Mouse (Mus musculus): ENCODE measurements around the gene Spopl. TPM values are rescaled to one million over a fixed set of nuclear protein-coding genes. Genes with fewer than 3 reads are reported as not detected.
"Not testable (repeated sequence)": the region's sequence is repeated elsewhere in the genome, so short reads cannot be mapped to it uniquely, and the experiment has no call there.

Gene Spopl
- polyA plus RNA-seq (2012; rRNA removed) = 7.3 and 8.4 TPM in 2 replicates

- DNase-seq (ENCODE audit: low spot score) = peak; percentile 78
These were observed at the start of gene Spopl for GRCm38 (mm10) chr2:23571302-23572156. Spopl (minus strand) TSS chr2:23572106.

- no peak for DNase-seq (ENCODE audit: low spot score)
These were observed 48.2 kb upstream of the Spopl start for GRCm38 (mm10) chr2:23620128-23620527.

DNA sequence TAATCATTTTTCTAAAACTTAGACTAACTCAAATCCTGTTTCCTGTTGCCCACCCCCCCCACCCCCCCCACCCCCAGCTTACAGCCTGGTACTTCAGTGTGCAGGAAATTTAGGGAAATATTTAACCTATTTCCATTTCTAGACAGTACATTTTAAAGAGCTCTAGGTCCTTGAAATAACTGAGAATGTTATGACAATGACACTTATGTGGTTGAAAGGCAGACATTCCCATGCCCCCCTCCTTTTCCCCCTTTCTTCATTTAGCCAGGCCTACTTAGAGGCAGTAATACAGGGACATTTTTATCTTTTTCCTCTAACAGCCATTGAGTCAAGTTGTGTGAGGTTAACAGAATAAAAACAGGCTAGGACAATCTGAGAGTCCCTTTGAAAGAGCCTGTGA is 46.1 kb upstream of the Spopl start:
- DNase-seq (ENCODE audit: low spot score) = no peak

DNA sequence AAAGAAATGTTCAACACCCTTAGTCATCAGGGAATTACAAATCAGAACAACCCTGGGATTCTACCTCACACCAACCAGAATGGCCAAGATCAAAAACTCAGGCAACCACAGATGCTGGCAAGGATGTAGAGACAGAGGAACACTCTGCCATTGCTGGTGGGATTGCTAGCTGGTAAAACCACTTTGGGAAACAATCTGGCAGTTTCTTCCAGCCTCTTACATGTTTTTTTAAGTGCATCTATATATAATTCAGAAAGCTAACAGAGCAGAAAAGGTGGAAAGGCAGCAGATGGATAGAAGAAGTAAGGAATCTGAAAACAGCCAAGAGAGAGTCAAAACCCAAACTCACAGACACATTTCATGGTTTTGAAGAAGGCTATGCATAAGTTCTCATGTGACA is 33.5 kb upstream of the Spopl start:
- no peak for DNase-seq (ENCODE audit: low spot score)

- no peak for DNase-seq (ENCODE audit: low spot score)
These were observed 16.9 kb upstream of the Spopl start for GRCm38 (mm10) chr2:23588769-23589168.

- DNase-seq (ENCODE audit: low spot score) = not testable (repeated sequence)
These were observed 239 bp upstream of the Spopl start for GRCm38 (mm10) chr2:23572157-23572532.

GRCm38 (mm10) chr2:23570563-23570962 is 1.3 kb downstream of the Spopl start:
- no peak for DNase-seq (ENCODE audit: low spot score)

GRCm38 (mm10) chr2:23568775-23569174 is 3.1 kb downstream of the Spopl start:
- no peak for DNase-seq (ENCODE audit: low spot score)

- no peak for DNase-seq (ENCODE audit: low spot score)
These were observed 6.7 kb downstream of the Spopl start for GRCm38 (mm10) chr2:23565081-23565801.

DNA sequence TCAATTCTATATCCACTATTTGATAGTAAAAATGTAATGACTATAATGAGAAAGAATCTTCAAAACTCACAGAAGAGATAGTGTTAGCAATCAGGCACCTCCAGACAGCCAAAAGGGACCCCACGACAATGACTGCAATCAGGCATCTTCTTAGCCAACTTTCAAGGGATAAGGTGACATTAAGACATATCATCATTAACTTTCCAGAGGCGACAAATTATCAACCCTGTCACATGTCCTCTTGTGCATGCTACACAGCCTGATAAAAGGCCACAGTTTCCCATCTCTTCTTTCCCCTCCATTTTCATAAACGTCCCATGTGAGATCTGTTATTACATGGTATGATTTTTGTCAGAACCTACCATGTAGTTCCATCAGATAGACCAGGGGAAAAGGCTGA is 9.0 kb downstream of the Spopl start:
- no peak for DNase-seq (ENCODE audit: low spot score)

- no peak for DNase-seq (ENCODE audit: low spot score)
These were observed 12.7 kb downstream of the Spopl start for GRCm38 (mm10) chr2:23559186-23559585.

- DNase-seq (ENCODE audit: low spot score) = no peak
These were observed 20.7 kb downstream of the Spopl start for GRCm38 (mm10) chr2:23551235-23551634.

DNA sequence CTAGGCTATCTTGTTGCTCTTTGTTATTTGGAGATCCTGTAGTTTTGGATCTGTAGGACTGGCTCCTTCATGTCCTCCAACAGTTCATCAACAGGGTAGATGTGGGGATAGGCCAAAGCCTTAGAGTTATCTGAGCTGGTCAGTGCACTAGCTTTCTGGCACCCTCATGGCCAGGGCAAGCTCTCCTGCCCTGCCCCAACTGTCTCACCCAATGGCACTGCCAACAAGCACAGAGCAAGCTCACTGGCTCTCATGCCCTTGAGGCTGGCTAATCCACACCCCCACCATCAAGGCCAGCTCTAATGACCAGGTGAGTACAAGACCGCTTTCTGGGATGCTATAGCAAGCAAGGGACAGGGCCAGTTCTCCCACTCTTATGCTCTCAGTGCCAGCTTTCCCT is 24.7 kb downstream of the Spopl start:
- no peak for DNase-seq (ENCODE audit: low spot score)

- DNase-seq (ENCODE audit: low spot score) = no peak
These were observed 31.9 kb downstream of the Spopl start for GRCm38 (mm10) chr2:23539967-23540366.

- DNase-seq (ENCODE audit: low spot score) = not testable (repeated sequence)
These were observed 44.2 kb downstream of the Spopl start for GRCm38 (mm10) chr2:23527717-23528116.

GRCm38 (mm10) chr2:23505141-23505540 is 66.8 kb downstream of the Spopl start:
- no peak for DNase-seq (ENCODE audit: low spot score)

DNA sequence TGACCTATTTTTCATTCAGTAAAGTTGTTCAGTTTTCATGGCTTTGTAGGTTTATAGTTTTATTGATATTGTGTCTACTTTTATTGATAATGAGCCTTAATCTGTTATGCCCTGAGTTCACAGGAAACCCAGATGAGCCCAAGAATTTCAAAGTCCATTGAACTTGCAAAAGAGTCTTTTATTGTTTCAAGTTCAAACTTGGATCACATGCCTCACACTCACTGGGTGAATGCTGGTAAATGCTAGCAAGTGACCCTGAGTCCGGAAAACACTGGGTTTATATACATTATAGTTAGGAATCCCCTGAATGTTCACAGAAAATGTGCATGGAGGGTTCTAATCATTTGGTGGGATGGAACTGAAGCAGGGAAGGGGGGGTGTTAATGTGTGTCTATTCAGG is 90.2 kb downstream of the Spopl start:
- DNase-seq (ENCODE audit: low spot score) = no peak

DNA sequence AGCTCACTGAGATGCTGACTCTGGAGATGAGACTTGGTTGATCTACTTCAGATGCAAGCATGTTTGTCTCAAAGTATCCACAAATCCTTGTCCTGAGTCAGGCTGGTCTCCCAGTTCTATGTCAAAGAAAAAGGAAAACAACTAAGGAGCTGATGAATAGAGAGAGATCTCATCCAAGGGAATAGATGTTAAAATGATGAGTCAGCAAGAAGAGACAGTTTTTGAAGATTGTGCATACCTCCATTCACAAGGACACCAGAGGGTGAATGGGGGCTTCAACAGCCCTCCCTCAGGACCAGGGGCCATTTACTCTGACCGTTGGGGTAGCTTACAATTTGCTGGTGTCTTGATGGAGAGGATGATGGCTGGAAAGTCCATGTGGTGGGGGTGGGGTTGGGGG is 104.4 kb downstream of the Spopl start:
- DNase-seq (ENCODE audit: low spot score) = no peak

DNA sequence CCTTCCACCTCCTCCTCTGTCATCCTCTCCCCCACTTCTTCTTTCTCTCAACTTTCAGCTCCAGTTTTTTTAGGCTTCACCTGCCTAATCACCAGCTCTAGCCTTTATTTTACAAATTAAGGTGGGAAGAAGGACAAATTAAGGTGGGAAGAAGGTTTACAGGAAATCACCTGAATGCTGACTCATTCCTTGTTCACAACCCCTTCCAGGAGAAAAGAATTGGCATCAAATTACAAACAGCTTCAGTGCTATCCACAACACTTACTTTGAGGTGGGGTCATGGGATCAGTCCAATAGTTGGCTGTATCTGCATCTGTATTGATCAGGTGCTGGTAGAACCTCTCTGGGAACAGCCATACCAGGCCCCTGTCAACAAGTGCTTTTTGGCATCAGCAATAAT is 114.5 kb downstream of the Spopl start:
- no peak for DNase-seq (ENCODE audit: low spot score)

Measured in urinary bladder, adult 2 months (tissue).